Mouse (Mus musculus): Measurements from ENCODE around the gene Pcsk7.

GRCm38 (mm10) chr9:45952890-45953289 is 46.6 kb downstream of the Pcsk7 start:
- TF ChIP-seq CTCF (IDR thresholded peaks at IDR 0.05; ENCODE audit: low read depth) (no peak), EP300 (optimal IDR thresholded peaks at IDR 0.05) (no peak)

All from stomach, postnatal 0 days (tissue).